Mouse (Mus musculus) layer of hippocampus, adult 8-10 months (tissue): ENCODE measurements around the gene Rab40b. TPM values are rescaled to one million over a fixed set of nuclear protein-coding genes. Genes with fewer than 3 reads are reported as not detected.
"Not testable (repeated sequence)": the region's sequence is repeated elsewhere in the genome, so short reads cannot be mapped to it uniquely, and the experiment has no call there.

Experiments used
- DNase-seq, 2 experiments: peaks; one replicate each; pipeline ENCODE4 v3.0.0; 2022; ENCODE audit warnings: low spot score in 2 of 2
- total RNA-seq, 4 experiments: library from RNA; stranded (reverse); gene quantifications; 2 replicates each; pipeline ENCODE4 v1.2.4; 2022

Rab40b gene
- total RNA-seq, 4 experiments from 2014 or later: 49.0 to 57.9 (median 53.8) TPM

GRCm38 (mm10) chr11:121369622-121370021 is 18.4 kb downstream of the Rab40b start:
- DNase-seq: peak in 1 of 2 experiments; percentile 36

- DNase-seq: no peak
Observed at GRCm38 (mm10) chr11:121368731-121369130, 19.3 kb downstream of the Rab40b start.

- DNase-seq: no peak
Observed at GRCm38 (mm10) chr11:121367170-121367707, 20.8 kb downstream of the Rab40b start.

- peak in 1 of 2 experiments; percentile 32 for DNase-seq
Observed at GRCm38 (mm10) chr11:121362212-121362611, 25.8 kb downstream of the Rab40b start.

GRCm38 (mm10) chr11:121354091-121354707 is 33.9 kb downstream of the Rab40b start, which contains the start of gene Wdr45b:
Wdr45b (minus strand) TSS chr11:121354445.
- DNase-seq: peak; percentile 96 to 97

- DNase-seq: peak in 1 of 2 experiments; percentile 33
Observed at GRCm38 (mm10) chr11:121353326-121354090, 34.5 kb downstream of the Rab40b start.

- DNase-seq: not testable (repeated sequence)
Observed at GRCm38 (mm10) chr11:121348727-121349126, 39.3 kb downstream of the Rab40b start.

- no peak for DNase-seq
Observed at GRCm38 (mm10) chr11:121348166-121348565, 39.9 kb downstream of the Rab40b start.

- DNase-seq: no peak
Observed at GRCm38 (mm10) chr11:121347036-121347435, 41.0 kb downstream of the Rab40b start.

GRCm38 (mm10) chr11:121342423-121342822 is 45.6 kb downstream of the Rab40b start:
- not testable (repeated sequence) for DNase-seq

GRCm38 (mm10) chr11:121340287-121340686 is 47.8 kb downstream of the Rab40b start:
- DNase-seq: no peak

- DNase-seq: no peak
Observed at GRCm38 (mm10) chr11:121339647-121340046, 48.4 kb downstream of the Rab40b start.

- DNase-seq: no peak
Observed at GRCm38 (mm10) chr11:121331641-121332040, 56.4 kb downstream of the Rab40b start.

- no peak for DNase-seq
Observed at GRCm38 (mm10) chr11:121328619-121329018, 59.4 kb downstream of the Rab40b start.

GRCm38 (mm10) chr11:121328206-121328605 is 59.8 kb downstream of the Rab40b start:
- no peak for DNase-seq

GRCm38 (mm10) chr11:121326681-121327080 is 61.4 kb downstream of the Rab40b start:
- no peak for DNase-seq

- DNase-seq: no peak
Observed at GRCm38 (mm10) chr11:121326034-121326433, 62.0 kb downstream of the Rab40b start.

- DNase-seq: not testable (repeated sequence)
Observed at GRCm38 (mm10) chr11:121307712-121308111, 80.3 kb downstream of the Rab40b start.

GRCm38 (mm10) chr11:121306608-121307007 is 81.4 kb downstream of the Rab40b start:
- DNase-seq: no peak
